Mouse (Mus musculus): ENCODE data around the gene Gng13.

DNA sequence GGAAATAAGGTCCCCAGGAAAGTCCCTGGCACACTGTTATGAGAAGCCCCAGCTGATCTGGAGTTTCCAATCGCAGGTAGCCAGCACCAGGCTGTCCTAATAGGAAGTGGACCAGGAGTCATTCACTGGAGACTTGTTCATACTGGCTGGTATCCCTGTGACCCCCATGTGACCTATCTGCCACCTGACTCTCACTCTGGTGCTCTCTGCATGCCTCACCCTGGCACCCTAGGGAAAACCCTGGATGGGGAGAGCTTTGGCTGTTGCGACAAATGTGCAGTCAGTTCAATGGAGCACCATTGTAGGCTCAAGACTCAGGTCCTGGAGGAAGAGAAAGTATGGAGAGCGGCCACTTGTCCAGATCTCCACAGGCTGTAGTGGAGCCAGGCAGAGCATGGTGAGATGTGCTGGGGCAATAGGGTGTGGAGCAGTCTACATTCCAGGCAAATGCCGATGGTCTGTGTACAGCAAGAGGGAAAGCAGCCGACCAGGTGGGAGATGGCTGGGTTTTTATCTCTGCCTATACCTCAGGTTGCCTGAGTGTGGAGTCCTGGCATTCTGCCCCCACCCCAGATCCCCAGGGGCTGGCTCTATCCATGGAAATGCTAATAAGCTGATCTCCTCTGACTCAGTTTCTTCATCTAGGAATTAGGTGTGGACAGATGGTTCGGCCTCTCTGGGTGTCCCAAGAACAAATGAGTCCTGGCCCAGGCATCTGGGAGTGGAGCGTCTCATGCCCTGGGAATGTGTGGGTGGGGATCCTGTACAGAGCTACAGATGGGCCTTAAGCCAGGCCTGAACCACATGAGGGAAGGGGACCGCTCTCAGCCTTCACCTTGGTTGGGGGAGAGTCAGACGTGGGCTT lies 39.6 kb downstream of the Gng13 start:
- TF ChIP-seq CTCF (IDR thresholded peaks at IDR 0.05) (no peak), POLR2A (IDR thresholded peaks at IDR 0.05; ENCODE audit: insufficient read depth, low read depth, low read length) (no peak), EP300 (IDR thresholded peaks at IDR 0.05; ENCODE audit: insufficient read depth, low read depth, low read length) (no peak)
